Mouse (Mus musculus) heart, adult 2 months (tissue): Measurements from ENCODE around the gene Mapk3.

ENCODE experiments used
- CTCF ChIP-seq: fragments of 200-600 bp; IDR thresholded peaks from 2 replicates; pipeline ENCODE4 v1.8.1; 2022; ENCODE audit warnings: antibody characterized with exemption, mild to moderate bottlenecking, moderate library complexity
- POLR2A ChIP-seq: fragments of 200-500 bp; IDR thresholded peaks from 2 replicates; pipeline ENCODE4 v1.6.1; 2011; ENCODE audit warnings: mild to moderate bottlenecking, low read depth, low read length, control low read depth; ENCODE audit not compliant: insufficient read depth

DNA sequence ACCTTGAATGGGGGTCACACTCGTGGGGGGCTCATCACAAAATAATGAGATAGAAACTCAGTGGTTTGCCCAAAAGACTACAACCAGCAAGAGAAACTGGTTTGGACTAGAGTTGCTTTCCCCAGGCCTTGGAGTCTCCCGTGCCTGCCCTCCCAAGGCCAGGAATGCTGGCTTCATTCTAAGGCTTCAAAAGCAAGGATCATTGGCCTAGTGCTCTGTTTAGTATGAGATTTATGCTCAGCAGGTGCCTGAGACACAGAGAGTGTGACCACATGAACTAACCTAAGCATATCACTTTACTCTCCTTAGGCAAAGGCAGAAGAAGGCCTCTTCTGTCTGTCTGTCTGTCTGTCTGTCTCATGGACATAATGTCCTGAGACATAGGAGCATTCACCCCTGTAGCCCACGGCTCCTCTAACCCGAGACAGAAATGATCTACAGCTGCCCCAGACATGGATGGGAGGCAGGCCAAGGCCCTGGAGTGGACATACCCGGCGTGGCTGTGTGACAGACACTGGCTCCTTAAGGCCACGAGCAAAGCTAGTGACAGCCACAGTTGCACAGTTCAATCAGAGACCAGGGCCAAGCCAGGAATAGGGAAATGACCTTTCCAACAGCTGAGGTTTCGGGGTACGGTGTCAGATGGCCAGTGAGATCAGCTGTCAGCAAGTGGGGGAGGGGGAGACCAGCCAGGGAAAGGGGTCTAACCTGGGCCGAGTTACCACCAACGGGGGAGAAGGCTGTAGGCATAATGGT lies 42.9 kb downstream of the Mapk3 start:
- TF ChIP-seq CTCF = no peak
- TF ChIP-seq POLR2A = no peak
